Mouse (Mus musculus) cerebral cortex, adult 2 months (tissue): Measurements from ENCODE around the gene Slc9a9.

Experiments
- WGBS: fragments of 180-500 bp; shearing (Covaris S2); methylation state at CpG from one replicate; pipeline ENCODE4 v1.1.7; 2018; 5-methylcytosine and 5-hydroxymethylcytosine counted together

Gene Slc9a9

DNA sequence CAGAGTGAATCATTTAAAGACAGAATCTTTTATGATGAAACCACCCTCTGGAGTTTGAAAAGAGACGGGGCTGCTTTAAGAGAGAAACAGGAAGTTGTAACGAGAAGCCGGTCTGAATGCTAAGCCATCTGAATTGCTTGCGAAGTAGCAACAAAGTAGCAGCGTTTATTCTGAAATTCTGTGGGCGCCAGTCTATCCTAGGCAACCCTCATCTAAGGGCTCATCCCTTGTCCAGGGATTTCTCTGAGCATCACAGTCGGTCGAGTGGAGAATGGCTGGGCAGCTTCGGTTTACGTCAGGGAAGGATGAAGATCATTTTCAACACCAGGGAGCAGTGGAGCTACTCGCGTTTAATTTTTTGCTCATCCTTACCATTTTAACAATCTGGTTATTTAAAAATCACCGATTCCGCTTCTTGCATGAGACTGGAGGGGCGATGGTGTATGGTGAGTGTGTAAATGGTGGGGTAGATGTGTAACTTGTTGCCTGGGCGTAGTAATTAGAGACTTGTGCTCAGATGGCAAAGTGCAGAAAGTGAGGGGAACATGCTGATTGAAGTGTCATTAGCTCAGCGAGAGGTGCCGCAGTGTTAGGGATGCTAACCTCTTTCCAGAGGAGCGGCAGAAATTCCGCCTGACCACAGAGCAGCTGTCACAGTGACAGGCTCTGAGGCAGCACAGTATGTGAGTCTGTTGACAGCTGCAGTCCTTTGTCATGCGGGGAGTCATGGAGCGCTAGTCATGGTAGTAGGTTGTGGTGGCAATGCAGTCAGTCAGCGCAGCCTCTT, at the start of gene Slc9a9:
Gene Slc9a9 (plus strand): TSS at position 119 of the 787 bp plus-strand sequence.
- under 1% methylated on average over 23 of the region's 23 CpGs for WGBS

DNA sequence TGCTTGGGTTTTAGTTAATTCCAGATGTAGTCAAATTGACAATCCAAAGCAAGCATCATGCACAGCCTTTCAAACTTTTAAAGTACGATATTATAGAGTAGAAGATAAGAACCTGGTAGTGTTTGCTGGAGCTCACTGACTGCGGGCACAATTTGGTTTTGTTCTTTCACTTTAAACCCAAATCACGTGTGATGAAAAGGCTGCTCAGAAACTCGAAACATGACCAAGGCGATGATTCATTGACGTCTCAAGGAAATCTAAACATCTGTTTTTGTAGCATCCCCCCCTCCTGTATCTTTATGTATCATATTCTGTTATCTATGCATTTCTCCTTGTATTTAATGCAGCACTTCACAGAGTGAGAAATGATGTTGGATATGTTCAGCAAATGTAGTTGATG, 49.4 kb upstream of the Slc9a9 start:
- WGBS, result 74% methylated on average over 6 of the region's 6 CpGs

DNA sequence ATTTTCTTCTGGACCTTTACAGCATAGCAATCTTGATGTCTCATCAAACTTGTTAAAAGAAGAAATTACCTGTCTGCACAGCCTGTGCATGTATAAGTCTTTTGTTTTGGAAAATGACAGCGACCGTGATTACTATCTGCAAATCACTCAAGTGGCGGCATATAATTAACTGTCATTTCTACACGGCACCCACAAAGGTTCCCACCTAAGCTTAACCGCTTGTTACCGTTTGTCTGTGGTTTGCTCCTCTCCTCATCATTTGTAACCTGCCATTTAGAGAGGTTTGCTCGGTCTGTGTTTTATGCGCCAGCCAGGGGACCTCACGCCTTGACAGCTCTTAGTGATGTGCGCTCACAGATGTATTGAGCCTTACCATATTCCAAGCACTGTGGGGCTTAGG, 48.9 kb upstream of the Slc9a9 start:
- 91% methylated on average over 10 of the region's 10 CpGs for WGBS

DNA sequence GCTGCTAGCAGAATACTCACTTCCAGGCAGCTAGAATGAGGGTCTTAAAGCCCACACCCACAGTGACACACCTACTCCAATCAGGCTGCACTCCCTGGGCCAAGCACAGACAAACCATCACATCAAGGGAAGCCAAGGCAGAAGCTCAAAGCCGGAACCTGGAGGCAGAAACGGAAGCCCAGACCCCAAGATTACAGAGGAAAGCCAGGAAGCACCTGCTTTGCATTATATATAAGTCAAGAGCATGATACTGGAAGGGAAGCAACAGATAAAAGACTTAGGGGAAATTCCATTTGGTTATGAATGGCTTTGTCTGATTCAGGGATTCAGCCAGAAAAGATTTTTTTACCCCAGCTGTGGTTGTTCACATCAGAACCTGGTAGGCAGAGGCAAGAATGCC, 47.8 kb upstream of the Slc9a9 start:
- whole genome bisulfite sequencing, result 69% methylated on average over 2 of the region's 2 CpGs

DNA sequence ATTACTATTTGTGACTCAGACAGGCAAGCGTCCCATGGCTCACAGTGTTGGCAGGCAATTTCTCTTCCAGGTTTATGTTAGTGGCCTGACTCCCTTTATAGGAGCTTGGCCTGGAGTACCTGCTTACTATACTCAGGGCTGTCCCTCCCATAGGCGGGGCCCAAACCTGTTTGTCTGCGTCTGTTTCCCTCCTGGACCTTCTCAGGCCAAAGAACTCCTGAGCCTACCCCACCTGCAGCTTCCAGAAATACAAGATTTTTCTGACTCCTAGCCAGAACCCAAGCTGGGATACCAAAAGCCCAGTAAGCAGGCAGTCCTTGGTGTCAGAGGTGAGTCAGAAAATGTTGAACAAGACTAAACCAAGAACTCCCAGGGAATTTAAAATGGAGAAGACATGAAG, 43.0 kb upstream of the Slc9a9 start:
- WGBS, result 92% methylated on average over 3 of the region's 3 CpGs

- 57% methylated on average over 3 of the region's 3 CpGs for WGBS
Observed at GRCm38 (mm10) chr9:94628948-94629347, 40.8 kb upstream of the Slc9a9 start.

GRCm38 (mm10) chr9:94634275-94634674, 35.4 kb upstream of the Slc9a9 start:
- WGBS, result 95% methylated on average over 4 of the region's 4 CpGs

DNA sequence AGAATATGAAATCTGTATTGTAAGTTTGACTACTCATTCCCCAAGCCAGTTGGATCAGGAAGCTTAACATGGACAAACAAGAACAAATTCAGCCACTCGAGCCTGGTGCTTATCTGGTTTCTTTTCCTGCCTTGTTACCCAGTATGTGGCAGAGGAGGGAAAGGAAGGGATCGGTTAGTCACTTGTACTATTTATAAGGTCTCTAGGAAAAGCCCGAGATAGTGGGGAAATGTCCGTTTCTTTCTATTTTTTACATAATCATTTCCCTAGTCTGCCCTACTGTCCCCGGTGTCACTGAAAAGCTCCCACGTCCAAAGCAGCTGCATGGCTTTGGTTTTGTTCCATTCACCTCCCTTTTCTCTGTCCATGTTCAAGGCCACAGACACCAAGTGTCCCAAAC, 24.1 kb upstream of the Slc9a9 start:
- 56% methylated on average over 6 of the region's 6 CpGs for WGBS

DNA sequence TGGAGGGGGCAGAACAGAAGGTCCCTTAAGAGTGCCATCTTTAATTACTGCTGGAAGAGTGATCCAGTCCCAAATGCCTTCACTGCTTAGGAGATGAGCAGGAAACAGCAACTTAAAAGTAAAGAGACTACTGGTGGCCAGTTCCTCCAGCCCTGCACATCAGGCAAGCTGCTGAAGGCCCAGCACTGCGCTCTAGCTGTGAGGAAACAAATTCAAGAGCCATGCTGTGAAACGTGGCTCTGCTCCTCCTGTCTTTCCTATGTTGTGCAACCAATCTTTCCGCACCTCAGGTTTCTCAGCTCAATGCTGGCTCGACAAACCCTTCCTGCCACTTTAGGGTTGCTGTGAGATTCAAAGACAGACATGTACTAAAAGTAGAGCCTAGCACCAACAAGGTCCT, 22.3 kb upstream of the Slc9a9 start:
- 77% methylated on average over 4 of the region's 4 CpGs for WGBS

GRCm38 (mm10) chr9:94649991-94650390, 19.7 kb upstream of the Slc9a9 start:
- 28% methylated on average over 1 of the region's 1 CpGs for WGBS

- 79% methylated on average over 6 of the region's 6 CpGs for WGBS
Observed at GRCm38 (mm10) chr9:94653198-94653597, 16.5 kb upstream of the Slc9a9 start.

DNA sequence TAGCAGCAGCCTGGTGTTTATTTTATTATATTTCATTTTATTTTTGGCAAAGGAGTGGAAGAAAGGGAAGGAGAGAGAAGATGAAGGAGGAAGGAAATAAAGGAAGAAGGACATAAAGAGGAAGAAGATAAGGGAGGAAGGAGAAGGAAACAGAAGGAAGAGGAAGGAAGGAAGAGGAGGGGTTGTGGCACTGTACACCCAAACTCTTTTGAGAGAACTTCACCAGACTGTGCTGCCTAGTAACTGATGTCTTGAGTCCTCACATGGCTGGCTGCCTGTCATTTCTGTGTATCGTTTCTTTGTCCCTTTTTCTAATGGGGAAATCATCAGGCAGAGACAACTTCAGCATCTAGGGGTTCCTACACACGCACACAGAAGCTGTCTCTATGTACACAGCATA, 15.9 kb upstream of the Slc9a9 start:
- 81% methylated on average over 2 of the region's 2 CpGs for WGBS

- WGBS, result 86% methylated on average over 4 of the region's 4 CpGs
Observed at GRCm38 (mm10) chr9:94656265-94656664, 13.4 kb upstream of the Slc9a9 start.

DNA sequence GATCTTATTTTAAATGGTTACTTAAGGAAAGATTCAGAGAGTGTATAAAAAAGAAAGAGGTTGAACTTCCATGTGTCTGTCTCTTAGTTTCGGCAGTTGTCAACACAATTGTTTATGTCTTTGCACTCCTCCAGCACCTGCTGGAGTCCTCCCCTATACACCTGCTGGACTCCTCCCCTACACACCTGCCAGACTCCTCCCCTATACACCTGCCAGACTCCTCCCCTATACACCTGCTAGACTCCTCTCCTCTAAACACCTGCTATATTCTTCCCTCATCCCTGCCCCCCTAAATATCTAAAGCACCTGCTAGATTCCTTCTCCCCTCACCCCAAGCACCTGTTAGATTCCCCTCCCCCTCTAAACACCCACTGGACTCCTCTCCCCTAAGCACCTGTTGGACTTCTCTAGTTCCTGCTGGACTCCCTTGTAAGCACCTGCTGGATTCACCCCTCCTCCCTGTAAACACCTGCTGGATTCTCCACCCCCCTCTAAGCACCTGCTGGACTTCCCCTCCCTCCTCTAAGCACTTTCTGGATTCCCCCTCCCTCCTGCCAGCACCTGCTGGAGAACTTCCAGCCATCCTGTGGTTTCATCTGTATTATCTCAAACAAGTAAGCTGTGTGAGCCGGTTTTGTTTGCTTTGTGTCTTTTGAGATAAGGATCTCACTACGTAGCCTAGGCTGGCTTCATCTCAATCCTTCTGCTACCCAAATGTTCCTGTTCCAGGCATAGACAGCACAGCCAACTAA, 10.1 kb upstream of the Slc9a9 start:
- 51% methylated on average over 3 of the region's 3 CpGs for WGBS

- whole genome bisulfite sequencing, result 50% methylated on average over 2 of the region's 2 CpGs
Observed at GRCm38 (mm10) chr9:94661768-94662167, 7.9 kb upstream of the Slc9a9 start.

DNA sequence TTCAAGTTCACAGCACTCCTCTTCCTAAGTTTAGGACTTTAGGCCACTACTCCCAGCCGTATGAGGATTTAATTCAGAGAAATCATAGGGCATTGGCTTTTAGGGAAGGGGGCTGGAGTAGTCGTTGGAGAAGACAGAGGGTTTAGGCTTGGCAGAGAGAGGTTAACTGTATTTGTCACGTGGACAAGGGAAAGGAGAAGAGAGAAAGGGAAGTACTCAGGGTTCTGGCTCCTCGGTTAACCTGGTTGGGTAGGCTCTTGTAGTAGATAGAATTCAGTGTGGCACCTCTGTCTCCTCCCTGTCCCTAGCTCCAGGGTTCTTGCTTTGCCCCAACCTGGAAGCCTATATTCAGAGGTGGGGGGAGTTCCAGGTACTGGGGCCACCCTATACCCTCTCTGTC, 4.5 kb upstream of the Slc9a9 start:
- 80% methylated on average over 4 of the region's 4 CpGs for WGBS

GRCm38 (mm10) chr9:94668589-94668988, 1.1 kb upstream of the Slc9a9 start:
- 24% methylated on average over 7 of the region's 7 CpGs for WGBS

GRCm38 (mm10) chr9:94674704-94675103, 5.0 kb downstream of the Slc9a9 start:
- WGBS, result 92% methylated on average over 1 of the region's 1 CpGs

DNA sequence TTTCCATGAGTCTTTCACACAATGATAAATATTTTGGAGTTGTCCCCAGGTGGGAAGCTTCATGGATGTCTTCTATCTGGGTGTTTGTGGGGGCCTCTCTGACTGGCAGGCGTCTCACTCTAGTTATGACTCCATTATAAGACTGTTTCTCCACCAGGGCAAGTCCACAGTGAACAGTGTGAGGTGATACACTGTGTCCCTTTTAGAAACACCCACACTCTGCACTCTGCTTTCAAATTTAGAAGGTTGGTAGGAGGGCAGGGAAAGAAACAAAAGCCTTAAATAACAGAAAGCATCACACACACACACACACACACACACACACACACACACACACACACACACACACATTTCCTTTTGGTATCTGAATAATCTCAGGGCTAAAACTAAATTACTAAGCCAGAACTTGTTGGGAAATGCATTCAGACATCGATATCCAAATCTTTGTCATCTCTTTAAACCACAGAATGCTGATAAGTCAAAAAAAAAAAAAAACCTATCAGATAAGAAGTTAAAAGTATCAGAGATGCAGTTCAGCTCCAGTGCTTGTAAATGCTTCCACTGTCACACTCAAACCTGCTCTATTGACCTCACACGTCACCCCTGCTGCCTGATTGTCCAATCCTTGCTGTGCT, 8.4 kb downstream of the Slc9a9 start:
- 75% methylated on average over 3 of the region's 3 CpGs for WGBS

GRCm38 (mm10) chr9:94680468-94681094, 10.9 kb downstream of the Slc9a9 start:
- 83% methylated on average over 18 of the region's 18 CpGs for WGBS

- 41% methylated on average over 8 of the region's 8 CpGs for WGBS
Observed at GRCm38 (mm10) chr9:94681095-94681487, 11.4 kb downstream of the Slc9a9 start.

GRCm38 (mm10) chr9:94682260-94682659, 12.6 kb downstream of the Slc9a9 start:
- WGBS, result 88% methylated on average over 2 of the region's 2 CpGs
